Mouse (Mus musculus) A20 (cell line): ENCODE measurements around the gene Chst8.

Experiments used
- DNase-seq: peaks from one replicate; pipeline ENCODE4 v3.0.0-alpha.2; 2011; ENCODE audit warnings: low read depth, low spot score

The Chst8 gene

GRCm38 (mm10) chr7:34630211-34631085, 182.1 kb downstream of the Chst8 start:
- DNase-seq = no peak

DNA sequence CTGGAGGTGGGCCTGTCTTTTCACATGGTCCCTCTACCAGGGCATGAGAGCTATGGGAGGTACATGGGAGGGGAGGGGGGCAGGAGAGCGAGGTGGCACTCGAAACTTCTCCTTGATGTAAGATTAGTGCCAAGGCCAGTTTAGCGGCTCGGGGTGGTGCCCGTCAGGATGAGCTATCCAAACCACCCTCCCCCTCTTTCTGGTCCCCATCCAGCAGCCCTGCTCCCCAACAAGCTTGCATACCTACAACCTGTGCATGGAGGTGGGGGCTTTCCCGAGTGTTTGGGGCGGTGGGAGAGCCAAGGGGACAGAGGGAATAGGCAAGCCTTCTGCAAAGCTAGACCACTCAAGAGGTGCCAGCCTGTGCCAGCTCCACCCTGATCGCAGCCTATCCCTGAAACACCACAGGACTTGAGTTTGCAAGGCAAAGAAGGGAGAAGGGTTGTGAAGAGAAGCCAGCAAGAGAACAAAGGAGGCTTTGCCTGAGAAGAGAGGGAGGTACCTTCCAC, 182.8 kb downstream of the Chst8 start:
- no peak for DNase-seq
